Mouse (Mus musculus) gastrocnemius, postnatal 4 days (tissue): ENCODE measurements around the gene 2810459M11Rik. TPM values are rescaled to one million over a fixed set of nuclear protein-coding genes. Genes with fewer than 3 reads are reported as not detected.
"Not testable (repeated sequence)": the region's sequence is repeated elsewhere in the genome, so short reads cannot be mapped to it uniquely, and the experiment has no call there.

Experiments
- DNase-seq, 2 experiments: peaks; one replicate each; pipeline ENCODE4 v3.0.0; 2021 to 2022; ENCODE audit warnings: low spot score in 2 of 2, mixed read lengths in 2 of 2
- long read RNA-seq, 2 experiments: library from polyadenylated mRNA; stranded (forward); transcript quantifications; one replicate each; pipeline ENCODE4 v2.0.0; 2021
- total RNA-seq, 2 experiments: library from RNA; stranded (reverse); gene quantifications; 2 replicates each; pipeline ENCODE4 v1.2.3; 2021

2810459M11Rik gene
- under 1 TPM; 0.23 to 0.27 TPM for total RNA-seq
- long read RNA-seq, experiment 1, partial matches to known transcripts: 0 of 1 reads
- long read RNA-seq, experiment 1, other reads (novel, unspliced or antisense): 0 of 1 reads
- long read RNA-seq, experiment 2, partial matches to known transcripts: 0 of 2 reads
- long read RNA-seq, experiment 2, other reads (novel, unspliced or antisense): 0 of 2 reads

GRCm38 (mm10) chr1:86045848-86046805 lies at the start of gene 2810459M11Rik:
Gene 2810459M11Rik, plus strand, starts transcription at chr1:86045863.
- peak in 1 of 2 experiments; percentile 38 for DNase-seq

DNA sequence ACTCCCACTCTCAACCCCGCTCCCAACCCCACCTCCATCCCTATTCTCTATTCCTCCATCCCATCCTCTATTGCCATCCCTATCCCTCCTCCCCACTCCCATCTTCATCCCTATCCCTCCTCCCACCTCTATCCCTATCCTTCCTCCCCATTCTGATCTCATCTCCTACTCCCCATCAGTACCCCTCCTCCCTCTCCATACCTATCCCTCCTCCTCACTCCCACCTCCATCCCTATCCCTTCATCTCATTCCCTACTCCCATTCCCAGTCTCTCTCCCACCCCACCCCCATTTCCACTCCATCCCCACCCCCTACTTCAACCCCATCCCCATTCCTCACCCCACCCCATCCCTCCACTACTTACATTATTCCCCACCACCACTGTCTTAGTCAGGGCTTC lies 48.4 kb upstream of the 2810459M11Rik start:
- no peak for DNase-seq

DNA sequence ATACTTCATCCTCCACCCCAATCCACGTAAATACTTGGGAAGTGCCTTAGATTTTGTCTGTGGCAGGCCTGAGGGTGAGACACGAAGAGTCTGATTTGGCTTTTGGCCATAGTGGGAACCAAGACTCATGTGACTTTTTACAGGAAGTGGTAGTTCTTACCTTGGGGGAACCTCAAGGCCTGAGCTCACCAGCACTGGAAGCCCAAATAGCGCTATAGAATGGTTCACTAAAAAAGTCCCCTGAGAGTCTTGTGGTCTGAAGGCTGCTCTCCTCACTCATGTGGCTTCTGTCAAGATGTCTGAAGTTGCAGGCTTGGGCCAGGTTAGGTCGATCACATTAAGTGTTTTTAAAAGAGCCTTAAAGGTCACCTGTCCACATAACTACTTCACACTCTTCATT lies 47.7 kb upstream of the 2810459M11Rik start:
- DNase-seq: no peak

DNA sequence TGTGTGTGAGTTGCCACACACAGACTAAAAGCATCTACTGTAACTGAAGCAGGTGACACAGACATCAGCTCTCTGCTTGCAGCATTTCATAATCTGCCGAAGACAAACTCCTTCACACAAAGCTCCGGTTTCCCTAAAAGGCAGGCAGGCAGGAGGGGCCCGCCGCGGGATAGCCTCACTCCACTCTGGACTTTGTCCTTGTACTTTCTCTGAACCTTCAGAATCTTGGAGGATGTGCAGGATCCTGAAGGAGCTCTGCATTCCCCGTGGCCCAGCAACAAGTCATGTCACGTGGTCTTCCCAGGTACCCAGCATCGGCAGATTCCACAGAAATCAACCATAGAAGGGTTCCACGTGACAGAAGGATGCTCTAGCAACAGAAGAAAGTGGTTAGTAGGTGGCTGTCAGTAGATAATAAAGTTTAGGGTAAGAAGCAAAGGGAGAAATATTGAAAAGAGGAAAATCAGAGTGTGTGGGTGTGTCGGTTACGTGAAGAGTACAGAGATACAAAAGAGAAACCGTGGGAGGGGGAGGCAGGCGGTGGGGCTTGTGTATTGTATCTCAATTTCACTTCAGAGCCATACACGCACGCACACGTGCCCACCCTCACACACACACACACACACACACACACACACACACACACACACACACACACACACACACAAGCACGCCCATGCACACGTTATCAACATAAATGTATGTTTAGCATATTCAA lies 45.7 kb upstream of the 2810459M11Rik start:
- no peak for DNase-seq

DNA sequence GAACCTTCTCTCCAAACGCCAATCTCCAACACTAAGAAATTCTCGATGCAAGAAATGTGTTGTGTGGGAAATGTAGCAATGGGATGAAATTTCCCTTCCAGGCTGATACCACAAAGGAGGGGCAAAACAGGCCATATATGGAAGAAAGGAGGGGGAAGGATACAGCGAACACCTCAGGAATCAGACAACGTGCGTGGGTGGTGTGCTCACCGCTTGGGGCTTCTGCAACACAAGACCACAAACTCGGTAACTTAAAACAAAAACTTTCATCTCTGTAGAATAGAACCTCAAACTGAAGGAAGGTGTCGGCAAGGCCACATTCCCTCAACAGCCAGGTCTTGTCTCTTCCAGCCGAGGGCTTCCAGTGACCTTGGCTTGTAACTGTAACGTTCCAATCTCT lies 40.1 kb upstream of the 2810459M11Rik start:
- DNase-seq: no peak

- DNase-seq: no peak
Measured at GRCm38 (mm10) chr1:86006040-86006439, 39.6 kb upstream of the 2810459M11Rik start.

GRCm38 (mm10) chr1:86007778-86008177 lies 37.9 kb upstream of the 2810459M11Rik start:
- DNase-seq: peak; percentile 75 to 88

- DNase-seq: not testable (repeated sequence)
Measured at GRCm38 (mm10) chr1:86015758-86016157, 29.9 kb upstream of the 2810459M11Rik start.

- DNase-seq: no peak
Measured at GRCm38 (mm10) chr1:86016516-86016915, 29.1 kb upstream of the 2810459M11Rik start, which contains the start of gene Spata3. Gene Spata3, plus strand, starts transcription at chr1:86016816.

GRCm38 (mm10) chr1:86018235-86019055 lies 27.2 kb upstream of the 2810459M11Rik start:
- DNase-seq: peak; percentile 20 to 61

DNA sequence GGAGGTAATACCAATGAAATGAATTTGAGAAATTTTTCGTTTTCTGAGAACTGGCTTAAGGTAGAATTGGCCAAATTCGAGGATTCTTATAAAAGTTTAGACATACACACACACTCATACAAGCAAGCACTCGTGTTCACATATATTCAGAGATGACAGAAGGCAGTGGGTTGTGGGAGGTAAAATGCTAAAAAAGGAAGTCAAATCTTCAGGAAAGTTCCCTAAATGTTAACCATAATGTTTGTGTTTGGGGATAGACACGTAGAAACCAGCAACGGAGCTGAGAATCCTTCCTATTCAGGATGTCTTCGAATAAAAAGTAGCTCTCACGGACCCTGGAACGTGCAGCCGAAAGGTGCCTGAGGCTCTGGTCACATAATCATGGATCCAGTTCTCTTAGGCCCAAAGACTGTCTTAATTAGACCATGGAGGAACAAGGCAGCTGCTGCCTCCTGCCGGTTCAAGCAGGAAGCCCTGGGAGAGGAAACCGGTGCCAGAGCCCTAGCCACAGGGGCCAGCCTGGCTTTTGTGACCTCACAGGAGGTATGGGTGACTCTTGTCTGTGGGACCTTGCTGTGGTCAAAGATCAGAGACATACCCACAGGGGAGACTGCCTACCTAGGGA lies 24.2 kb upstream of the 2810459M11Rik start:
- DNase-seq: no peak

DNA sequence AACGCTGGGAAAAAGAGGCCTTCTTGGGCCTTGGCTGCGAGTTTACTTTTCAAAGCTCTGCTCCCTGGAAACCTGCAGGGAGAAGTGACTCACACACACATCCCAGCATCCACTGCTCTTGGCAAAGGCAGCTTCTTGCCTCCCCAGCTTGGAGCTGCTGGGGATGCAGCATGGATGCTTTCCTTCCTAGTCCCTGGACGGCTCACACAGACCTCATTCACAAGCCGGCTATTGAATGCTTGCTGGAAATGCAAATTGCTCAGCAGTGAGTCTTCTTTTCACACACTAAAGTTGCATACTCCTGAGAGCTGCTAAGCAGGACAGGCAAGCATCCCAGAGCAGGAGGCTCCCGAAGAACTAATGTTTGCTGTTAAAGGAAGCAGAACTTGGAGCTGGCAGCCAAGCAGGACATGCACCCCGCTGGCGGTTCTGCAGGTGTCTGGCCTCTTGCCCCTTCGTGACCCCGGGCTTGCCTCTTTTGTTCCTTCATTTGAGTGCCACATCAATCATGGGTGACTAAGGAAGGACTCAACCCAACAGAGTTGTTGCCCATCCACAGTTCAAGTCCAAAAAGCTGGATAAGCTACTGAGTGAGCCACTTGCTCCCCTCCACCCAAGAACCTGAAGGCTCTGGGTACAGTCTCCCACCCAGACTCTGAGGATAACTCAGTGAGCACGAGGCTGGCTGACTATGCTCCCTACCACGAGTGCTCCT lies 13.2 kb upstream of the 2810459M11Rik start:
- peak in 1 of 2 experiments; percentile 30 for DNase-seq

GRCm38 (mm10) chr1:86038191-86038951 lies 7.3 kb upstream of the 2810459M11Rik start:
- no peak for DNase-seq

DNA sequence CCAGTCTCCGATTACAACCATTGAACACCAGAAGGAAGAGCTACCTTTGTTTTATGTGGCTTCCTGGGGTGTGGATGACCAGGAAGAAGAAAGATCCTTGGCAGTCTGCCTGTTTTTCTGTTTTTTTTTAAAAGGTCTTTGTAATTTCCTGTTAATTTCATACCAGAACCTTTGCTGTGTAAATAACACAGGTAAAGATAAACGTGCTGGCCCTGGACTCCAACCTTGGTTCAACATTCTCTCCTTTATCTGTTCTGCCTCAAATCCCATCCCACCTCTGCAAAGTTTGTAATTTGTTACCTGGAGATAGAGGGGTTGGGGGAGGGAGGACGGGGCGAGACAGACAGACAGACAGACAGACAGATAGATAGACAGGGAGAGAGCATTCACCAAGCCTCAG lies 5.5 kb upstream of the 2810459M11Rik start:
- DNase-seq: no peak

- no peak for DNase-seq
Measured at GRCm38 (mm10) chr1:86040817-86041216, 4.8 kb upstream of the 2810459M11Rik start.

DNA sequence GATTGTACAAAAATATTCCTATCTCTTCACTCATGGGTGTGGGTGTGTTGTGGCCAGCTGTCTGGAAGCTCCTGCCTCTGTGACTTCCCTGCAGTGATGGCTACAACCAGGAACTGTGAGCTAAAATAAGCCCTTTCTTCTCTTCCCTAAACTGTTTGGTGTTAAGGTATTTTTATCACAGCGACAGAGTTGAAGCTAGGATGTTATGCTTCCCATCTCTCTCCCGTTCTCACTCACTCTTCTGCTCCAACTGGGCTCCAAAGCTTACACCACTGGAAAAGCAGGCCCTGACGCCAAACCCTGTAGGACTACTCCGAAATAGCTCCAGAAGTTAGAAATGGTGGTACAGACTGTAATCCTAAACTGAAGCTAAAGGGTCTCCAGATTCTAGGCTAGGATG lies 607 bp upstream of the 2810459M11Rik start:
- no peak for DNase-seq

GRCm38 (mm10) chr1:86046833-86047563 lies 1.3 kb downstream of the 2810459M11Rik start:
- DNase-seq: no peak

DNA sequence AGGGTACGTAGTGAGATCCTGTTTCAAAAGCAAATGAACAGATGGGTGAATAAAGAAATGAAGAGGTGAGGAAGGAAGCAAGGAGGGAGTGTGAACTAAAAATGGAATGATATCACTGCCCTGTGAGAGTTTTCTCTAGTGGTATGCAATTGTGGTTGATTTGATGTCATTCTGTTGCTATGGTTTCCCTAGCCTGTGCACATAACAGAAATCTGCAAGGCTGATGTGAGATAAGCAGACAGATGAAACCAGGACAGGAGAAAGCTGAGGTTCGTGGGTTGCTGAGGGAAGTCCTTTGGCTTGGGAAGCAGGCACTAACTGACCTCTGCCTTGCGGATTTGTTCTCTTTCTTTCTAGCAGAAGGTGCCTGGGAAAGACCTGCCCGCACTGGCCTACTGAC lies 2.6 kb downstream of the 2810459M11Rik start:
- no peak for DNase-seq
